Mouse (Mus musculus): ENCODE data around the gene Isg20l2. TPM values are rescaled to one million over a fixed set of nuclear protein-coding genes. Genes with fewer than 3 reads are reported as not detected.
A peak's percentile ranks its signal among the peaks of the same experiment; 100 is the strongest.

Isg20l2 gene
- polyA plus RNA-seq, 1 experiment from 2014 or later, result 20.2 TPM

GRCm38 (mm10) chr3:87974381-87974987 is 44.4 kb downstream of the Isg20l2 start:
- Histone ChIP-seq H3K9ac (ENCODE audit: low read length) (no peak overlapping the region; the same call in 1 of the 2 replicates), H3K27me3 (ENCODE audit: control insufficient read depth, insufficient read depth, low read length) (no peaks in the 10 kb centered on the region), H3K4me2 (replicated peaks; ENCODE audit: low read depth) (peak overlapping the region; percentile 76), H3K9me3 (ENCODE audit: control insufficient read depth, low read length) (no peaks in the 10 kb centered on the region), H3K4me1 (replicated peaks; ENCODE audit: control insufficient read depth, insufficient read depth) (no peaks in the 10 kb centered on the region), H3K36me3 (ENCODE audit: control insufficient read depth, insufficient read depth, low read length) (no peaks in the 10 kb centered on the region; the same call in 1 of the 2 replicates), H3K4me3 (ENCODE audit: low read depth, low read length) (no peak overlapping the region), H3K27ac (replicated peaks) (peak overlapping the region; percentile 40)
- TF ChIP-seq EP300 (optimal IDR thresholded peaks at IDR 0.05) (no peak), CTCF (IDR thresholded peaks at IDR 0.05; ENCODE audit: low read depth) (no peak)
- 36% methylated on average over 12 of the region's 12 CpGs for WGBS
- DNase-seq (ENCODE audit: low spot score) (no peak), ATAC-seq (ENCODE audit: low FRiP score, low TSS enrichment) (no peak)

DNA sequence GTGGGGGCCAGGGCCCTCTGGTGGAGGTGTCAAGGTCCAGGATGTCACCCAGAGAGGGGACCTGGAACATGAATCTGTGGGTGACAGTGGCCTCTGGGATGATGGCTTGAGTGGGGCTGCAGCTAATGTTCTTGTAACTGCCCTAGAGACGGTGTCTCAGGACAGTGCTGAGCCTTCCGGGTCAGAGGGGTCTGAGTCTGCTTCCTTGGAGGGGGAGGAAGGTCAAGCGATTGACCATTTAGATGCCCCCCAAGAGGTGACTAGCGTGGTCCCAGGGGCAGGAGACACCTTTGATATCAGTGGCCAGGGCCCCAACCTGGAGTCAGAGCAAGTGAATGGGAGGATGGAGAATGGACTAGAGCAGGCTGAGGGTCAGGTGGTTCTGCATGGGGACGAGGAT is 49.4 kb downstream of the Isg20l2 start:
- H3K27me3 ChIP-seq (ENCODE audit: control insufficient read depth, insufficient read depth, low read length), result no peaks in the 10 kb centered on the region
- H3K9ac ChIP-seq (ENCODE audit: low read length), result no peak overlapping the region
- H3K4me1 ChIP-seq (replicated peaks; ENCODE audit: control insufficient read depth, insufficient read depth), result peaks cover 12% of the 10 kb centered on the region
- ATAC-seq (ENCODE audit: low FRiP score, low TSS enrichment) (no peak), DNase-seq (ENCODE audit: low spot score) (no peak)
- no peak overlapping the region for H3K27ac ChIP-seq (replicated peaks)
- no peaks in the 10 kb centered on the region; the same call in 1 of the 2 replicates for H3K36me3 ChIP-seq (ENCODE audit: control insufficient read depth, insufficient read depth, low read length)
- H3K4me2 ChIP-seq (replicated peaks; ENCODE audit: low read depth), result no peak overlapping the region
- H3K4me3 ChIP-seq (ENCODE audit: low read depth, low read length), result no peak overlapping the region
- no peak for TF ChIP-seq CTCF (IDR thresholded peaks at IDR 0.05; ENCODE audit: low read depth)
- no peaks in the 10 kb centered on the region for H3K9me3 ChIP-seq (ENCODE audit: control insufficient read depth, low read length)
- WGBS, result 83% methylated on average over 5 of the region's 5 CpGs

GRCm38 (mm10) chr3:87980085-87980484 is 50.0 kb downstream of the Isg20l2 start:
- H3K4me3 ChIP-seq (ENCODE audit: low read depth, low read length), result no peak overlapping the region
- H3K27me3 ChIP-seq (ENCODE audit: control insufficient read depth, insufficient read depth, low read length), result no peaks in the 10 kb centered on the region
- peaks cover 12% of the 10 kb centered on the region for H3K4me1 ChIP-seq (replicated peaks; ENCODE audit: control insufficient read depth, insufficient read depth)
- TF ChIP-seq EP300 (optimal IDR thresholded peaks at IDR 0.05) (no peak), CTCF (IDR thresholded peaks at IDR 0.05; ENCODE audit: low read depth) (no peak)
- ATAC-seq (ENCODE audit: low FRiP score, low TSS enrichment) (no peak), DNase-seq (ENCODE audit: low spot score) (no peak)
- H3K9ac ChIP-seq (ENCODE audit: low read length), result no peak overlapping the region
- H3K9me3 ChIP-seq (ENCODE audit: control insufficient read depth, low read length), result no peaks in the 10 kb centered on the region
- H3K4me2 ChIP-seq (replicated peaks; ENCODE audit: low read depth), result no peak overlapping the region
- no peaks in the 10 kb centered on the region; the same call in 1 of the 2 replicates for H3K36me3 ChIP-seq (ENCODE audit: control insufficient read depth, insufficient read depth, low read length)
- no peak overlapping the region for H3K27ac ChIP-seq (replicated peaks)
- 56% methylated on average over 3 of the region's 3 CpGs for WGBS

GRCm38 (mm10) chr3:87980728-87981127 is 50.6 kb downstream of the Isg20l2 start:
- ATAC-seq (ENCODE audit: low FRiP score, low TSS enrichment) (no peak), DNase-seq (ENCODE audit: low spot score) (no peak)
- Histone ChIP-seq H3K4me3 (ENCODE audit: low read depth, low read length) (no peak overlapping the region), H3K27ac (replicated peaks) (no peak overlapping the region), H3K36me3 (ENCODE audit: control insufficient read depth, insufficient read depth, low read length) (no peaks in the 10 kb centered on the region; the same call in 1 of the 2 replicates), H3K4me1 (replicated peaks; ENCODE audit: control insufficient read depth, insufficient read depth) (peaks cover 12% of the 10 kb centered on the region), H3K9me3 (ENCODE audit: control insufficient read depth, low read length) (no peaks in the 10 kb centered on the region), H3K27me3 (ENCODE audit: control insufficient read depth, insufficient read depth, low read length) (no peaks in the 10 kb centered on the region), H3K4me2 (replicated peaks; ENCODE audit: low read depth) (no peak overlapping the region), H3K9ac (ENCODE audit: low read length) (no peak overlapping the region)
- TF ChIP-seq EP300 (optimal IDR thresholded peaks at IDR 0.05), result no peak
- TF ChIP-seq CTCF (IDR thresholded peaks at IDR 0.05; ENCODE audit: low read depth), result no peak
- WGBS, result 62% methylated on average over 5 of the region's 5 CpGs

- H3K4me1 ChIP-seq (replicated peaks; ENCODE audit: control insufficient read depth, insufficient read depth), result peaks cover 12% of the 10 kb centered on the region
- no peaks in the 10 kb centered on the region for H3K27me3 ChIP-seq (ENCODE audit: control insufficient read depth, insufficient read depth, low read length)
- H3K4me3 ChIP-seq (ENCODE audit: low read depth, low read length), result no peak overlapping the region
- WGBS, result 77% methylated on average over 6 of the region's 6 CpGs
- no peak overlapping the region for H3K4me2 ChIP-seq (replicated peaks; ENCODE audit: low read depth)
- TF ChIP-seq CTCF (IDR thresholded peaks at IDR 0.05; ENCODE audit: low read depth) (no peak), EP300 (optimal IDR thresholded peaks at IDR 0.05) (no peak)
- H3K27ac ChIP-seq (replicated peaks), result peak overlapping the region; percentile 89
- H3K9ac ChIP-seq (ENCODE audit: low read length), result no peak overlapping the region
- no peak for DNase-seq (ENCODE audit: low spot score)
- no peak for ATAC-seq (ENCODE audit: low FRiP score, low TSS enrichment)
- H3K36me3 ChIP-seq (ENCODE audit: control insufficient read depth, insufficient read depth, low read length), result no peaks in the 10 kb centered on the region; the same call in 1 of the 2 replicates
- H3K9me3 ChIP-seq (ENCODE audit: control insufficient read depth, low read length), result no peaks in the 10 kb centered on the region
These were observed 51.2 kb downstream of the Isg20l2 start for GRCm38 (mm10) chr3:87981214-87981760.

Data from stomach, postnatal 0 days (tissue).